Mouse (Mus musculus): Measurements from ENCODE around the gene Itpkc. TPM values are rescaled to one million over a fixed set of nuclear protein-coding genes. Genes with fewer than 3 reads are reported as not detected.
A peak's percentile ranks its signal among the peaks of the same experiment; 100 is the strongest.

Itpkc gene
- 6.0 and 7.0 TPM in 2 replicates for polyA plus RNA-seq (2015; fragmentation: Nextera tagmentation; extraction: Ambion mirVana)

- peaks cover 54% of the 10 kb centered on the region for H3K4me1 ChIP-seq (ENCODE audit: control insufficient read depth, insufficient read depth, low read length)
- H3K9me3 ChIP-seq (replicated peaks; ENCODE audit: control insufficient read depth, low read length, poor library complexity, severe bottlenecking) = no peaks in the 10 kb centered on the region
- peak within 1 kb of the TSS; percentile 99 for H3K4me2 ChIP-seq (ENCODE audit: low read length)
- no peaks in the 10 kb centered on the region for H3K27me3 ChIP-seq (ENCODE audit: control insufficient read depth, insufficient read depth, low read depth, low read length)
- under 1% methylated on average over 46 of the region's 49 CpGs for WGBS
- ATAC-seq = peak; percentile 73
- H3K9ac ChIP-seq (ENCODE audit: low read depth, low read length) = peak within 1 kb of the TSS; percentile 80
- peak within 1 kb of the TSS; percentile 84 for H3K27ac ChIP-seq (ENCODE audit: low read length)
- peak within 1 kb of the TSS; percentile 71 for H3K4me3 ChIP-seq (ENCODE audit: low read depth, low read length)
- no peaks in the 10 kb centered on the region for H3K36me3 ChIP-seq (ENCODE audit: control insufficient read depth, insufficient read depth, low read length)
Observed at GRCm38 (mm10) chr7:27228281-27228821, at the start of gene Itpkc. Itpkc (minus strand) TSS chr7:27228661.

GRCm38 (mm10) chr7:27277191-27277590, 48.7 kb upstream of the Itpkc start:
- Histone ChIP-seq H3K36me3 (ENCODE audit: control insufficient read depth, insufficient read depth, low read length) (peaks cover 62% of the 10 kb centered on the region), H3K27me3 (ENCODE audit: control insufficient read depth, insufficient read depth, low read depth, low read length) (no peaks in the 10 kb centered on the region), H3K4me1 (ENCODE audit: control insufficient read depth, insufficient read depth, low read length) (no peaks in the 10 kb centered on the region), H3K9me3 (replicated peaks; ENCODE audit: control insufficient read depth, low read length, poor library complexity, severe bottlenecking) (no peaks in the 10 kb centered on the region), H3K27ac (ENCODE audit: low read length) (no peak overlapping the region), H3K9ac (ENCODE audit: low read depth, low read length) (no peak overlapping the region), H3K4me2 (ENCODE audit: low read length) (no peak overlapping the region), H3K4me3 (ENCODE audit: low read depth, low read length) (no peak overlapping the region)
- WGBS = 93% methylated on average over 3 of the region's 3 CpGs
- no peak for ATAC-seq

GRCm38 (mm10) chr7:27276021-27276420, 47.6 kb upstream of the Itpkc start:
- 69% methylated on average over 7 of the region's 7 CpGs for WGBS
- H3K27me3 ChIP-seq (ENCODE audit: control insufficient read depth, insufficient read depth, low read depth, low read length) = no peaks in the 10 kb centered on the region
- H3K36me3 ChIP-seq (ENCODE audit: control insufficient read depth, insufficient read depth, low read length) = peaks cover 63% of the 10 kb centered on the region
- no peaks in the 10 kb centered on the region for H3K4me1 ChIP-seq (ENCODE audit: control insufficient read depth, insufficient read depth, low read length)
- H3K4me3 ChIP-seq (ENCODE audit: low read depth, low read length) = no peak overlapping the region
- no peak overlapping the region for H3K27ac ChIP-seq (ENCODE audit: low read length)
- H3K9ac ChIP-seq (ENCODE audit: low read depth, low read length) = no peak overlapping the region
- H3K4me2 ChIP-seq (ENCODE audit: low read length) = no peak overlapping the region
- no peaks in the 10 kb centered on the region for H3K9me3 ChIP-seq (replicated peaks; ENCODE audit: control insufficient read depth, low read length, poor library complexity, severe bottlenecking)
- no peak for ATAC-seq

GRCm38 (mm10) chr7:27274916-27275315, 46.5 kb upstream of the Itpkc start:
- peaks cover 68% of the 10 kb centered on the region for H3K36me3 ChIP-seq (ENCODE audit: control insufficient read depth, insufficient read depth, low read length)
- H3K4me2 ChIP-seq (ENCODE audit: low read length) = no peak overlapping the region
- H3K4me3 ChIP-seq (ENCODE audit: low read depth, low read length) = no peak overlapping the region
- ATAC-seq = no peak
- H3K9ac ChIP-seq (ENCODE audit: low read depth, low read length) = no peak overlapping the region
- 98% methylated on average over 4 of the region's 4 CpGs for WGBS
- H3K4me1 ChIP-seq (ENCODE audit: control insufficient read depth, insufficient read depth, low read length) = no peaks in the 10 kb centered on the region
- H3K27me3 ChIP-seq (ENCODE audit: control insufficient read depth, insufficient read depth, low read depth, low read length) = no peaks in the 10 kb centered on the region
- no peaks in the 10 kb centered on the region for H3K9me3 ChIP-seq (replicated peaks; ENCODE audit: control insufficient read depth, low read length, poor library complexity, severe bottlenecking)
- H3K27ac ChIP-seq (ENCODE audit: low read length) = no peak overlapping the region

GRCm38 (mm10) chr7:27273739-27274351, 45.4 kb upstream of the Itpkc start:
- no peak overlapping the region for H3K9ac ChIP-seq (ENCODE audit: low read depth, low read length)
- no peaks in the 10 kb centered on the region for H3K9me3 ChIP-seq (replicated peaks; ENCODE audit: control insufficient read depth, low read length, poor library complexity, severe bottlenecking)
- H3K27me3 ChIP-seq (ENCODE audit: control insufficient read depth, insufficient read depth, low read depth, low read length) = no peaks in the 10 kb centered on the region
- H3K36me3 ChIP-seq (ENCODE audit: control insufficient read depth, insufficient read depth, low read length) = peaks cover 69% of the 10 kb centered on the region
- ATAC-seq = no peak
- no peak overlapping the region for H3K4me2 ChIP-seq (ENCODE audit: low read length)
- no peak overlapping the region for H3K27ac ChIP-seq (ENCODE audit: low read length)
- WGBS = 58% methylated on average over 31 of the region's 32 CpGs
- H3K4me3 ChIP-seq (ENCODE audit: low read depth, low read length) = no peak overlapping the region
- H3K4me1 ChIP-seq (ENCODE audit: control insufficient read depth, insufficient read depth, low read length) = no peaks in the 10 kb centered on the region

GRCm38 (mm10) chr7:27271423-27271822, 43.0 kb upstream of the Itpkc start:
- Histone ChIP-seq H3K36me3 (ENCODE audit: control insufficient read depth, insufficient read depth, low read length) (peaks cover 62% of the 10 kb centered on the region), H3K27ac (ENCODE audit: low read length) (no peak overlapping the region), H3K27me3 (ENCODE audit: control insufficient read depth, insufficient read depth, low read depth, low read length) (no peaks in the 10 kb centered on the region), H3K4me1 (ENCODE audit: control insufficient read depth, insufficient read depth, low read length) (no peaks in the 10 kb centered on the region), H3K9me3 (replicated peaks; ENCODE audit: control insufficient read depth, low read length, poor library complexity, severe bottlenecking) (no peaks in the 10 kb centered on the region), H3K4me2 (ENCODE audit: low read length) (no peak overlapping the region), H3K9ac (ENCODE audit: low read depth, low read length) (no peak overlapping the region), H3K4me3 (ENCODE audit: low read depth, low read length) (no peak overlapping the region)
- WGBS = 88% methylated on average over 8 of the region's 8 CpGs
- ATAC-seq = no peak

- H3K9me3 ChIP-seq (replicated peaks; ENCODE audit: control insufficient read depth, low read length, poor library complexity, severe bottlenecking) = no peaks in the 10 kb centered on the region
- no peak overlapping the region for H3K9ac ChIP-seq (ENCODE audit: low read depth, low read length)
- H3K36me3 ChIP-seq (ENCODE audit: control insufficient read depth, insufficient read depth, low read length) = peaks cover 63% of the 10 kb centered on the region
- no peak overlapping the region for H3K27ac ChIP-seq (ENCODE audit: low read length)
- H3K4me3 ChIP-seq (ENCODE audit: low read depth, low read length) = no peak overlapping the region
- ATAC-seq = no peak
- 76% methylated on average over 20 of the region's 20 CpGs for WGBS
- peaks cover 5% of the 10 kb centered on the region for H3K4me1 ChIP-seq (ENCODE audit: control insufficient read depth, insufficient read depth, low read length)
- H3K4me2 ChIP-seq (ENCODE audit: low read length) = no peak overlapping the region
- H3K27me3 ChIP-seq (ENCODE audit: control insufficient read depth, insufficient read depth, low read depth, low read length) = no peaks in the 10 kb centered on the region
Observed at GRCm38 (mm10) chr7:27266515-27267128, 38.2 kb upstream of the Itpkc start.

- H3K9me3 ChIP-seq (replicated peaks; ENCODE audit: control insufficient read depth, low read length, poor library complexity, severe bottlenecking) = no peaks in the 10 kb centered on the region
- peaks cover 21% of the 10 kb centered on the region for H3K4me1 ChIP-seq (ENCODE audit: control insufficient read depth, insufficient read depth, low read length)
- H3K4me2 ChIP-seq (ENCODE audit: low read length) = no peak overlapping the region
- H3K27me3 ChIP-seq (ENCODE audit: control insufficient read depth, insufficient read depth, low read depth, low read length) = no peaks in the 10 kb centered on the region
- no peak for ATAC-seq
- 94% methylated on average over 12 of the region's 12 CpGs for WGBS
- no peak overlapping the region for H3K4me3 ChIP-seq (ENCODE audit: low read depth, low read length)
- no peak overlapping the region for H3K27ac ChIP-seq (ENCODE audit: low read length)
- no peak overlapping the region for H3K9ac ChIP-seq (ENCODE audit: low read depth, low read length)
- peaks cover 51% of the 10 kb centered on the region for H3K36me3 ChIP-seq (ENCODE audit: control insufficient read depth, insufficient read depth, low read length)
Observed at GRCm38 (mm10) chr7:27264761-27265160, 36.3 kb upstream of the Itpkc start.

- H3K4me1 ChIP-seq (ENCODE audit: control insufficient read depth, insufficient read depth, low read length) = peaks cover 26% of the 10 kb centered on the region
- no peak overlapping the region for H3K4me2 ChIP-seq (ENCODE audit: low read length)
- H3K4me3 ChIP-seq (ENCODE audit: low read depth, low read length) = no peak overlapping the region
- H3K9ac ChIP-seq (ENCODE audit: low read depth, low read length) = no peak overlapping the region
- H3K27ac ChIP-seq (ENCODE audit: low read length) = no peak overlapping the region
- 77% methylated on average over 6 of the region's 6 CpGs for WGBS
- no peaks in the 10 kb centered on the region for H3K9me3 ChIP-seq (replicated peaks; ENCODE audit: control insufficient read depth, low read length, poor library complexity, severe bottlenecking)
- ATAC-seq = no peak
- no peaks in the 10 kb centered on the region for H3K27me3 ChIP-seq (ENCODE audit: control insufficient read depth, insufficient read depth, low read depth, low read length)
- peaks cover 29% of the 10 kb centered on the region for H3K36me3 ChIP-seq (ENCODE audit: control insufficient read depth, insufficient read depth, low read length)
Observed at GRCm38 (mm10) chr7:27261888-27262287, 33.4 kb upstream of the Itpkc start.

Measured in midbrain, embryonic 16.5 days (tissue).